Mouse (Mus musculus): ENCODE data around the gene Popdc3.
"Not testable (repeated sequence)": the region's sequence is repeated elsewhere in the genome, so short reads cannot be mapped to it uniquely, and the experiment has no call there.

Gene Popdc3

DNA sequence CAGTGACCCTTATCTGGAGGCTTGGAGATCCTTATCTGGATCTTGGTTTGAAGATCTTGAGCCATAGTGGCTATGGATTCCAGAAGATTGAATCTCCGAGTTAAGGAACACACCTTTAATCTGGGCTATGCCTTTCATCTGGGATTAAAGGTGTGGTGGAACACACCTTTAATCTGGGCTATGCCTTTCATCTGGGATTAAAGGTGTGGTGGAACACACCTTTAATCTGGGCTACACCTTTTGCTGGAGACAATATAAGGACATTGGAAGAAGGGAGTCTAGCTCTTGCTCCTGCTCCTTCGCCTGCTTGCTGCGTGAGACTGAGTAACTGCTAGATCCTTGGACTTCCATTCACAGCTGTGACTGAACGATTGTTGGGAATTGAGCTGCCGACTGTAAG lies at the start of gene Popdc3:
Gene Popdc3 (plus strand): TSS at position 301 of the 400 bp plus-strand sequence.
- not testable (repeated sequence) for ATAC-seq (ENCODE audit: insufficient number of reproducible peaks, low FRiP score, low TSS enrichment)

DNA sequence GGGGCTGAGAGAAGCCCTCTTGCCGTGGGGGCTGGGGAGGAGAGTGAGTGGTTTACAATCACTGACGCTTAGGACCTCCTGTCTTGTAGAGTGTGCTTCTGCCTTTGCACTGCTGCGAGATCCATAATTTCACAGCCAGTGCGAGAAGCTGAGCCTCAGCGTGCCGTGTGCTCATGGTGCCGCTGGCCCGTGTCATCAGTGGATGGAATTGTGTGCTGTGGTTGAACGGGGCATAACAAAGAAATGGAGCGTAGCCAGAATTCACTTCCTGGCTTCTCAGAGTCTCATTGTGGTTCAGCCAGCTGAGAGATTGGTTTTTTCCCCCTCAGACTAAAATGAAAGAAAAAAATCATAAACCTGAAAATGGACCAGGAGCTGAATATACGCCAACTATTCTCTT lies 48.8 kb upstream of the Popdc3 start:
- ATAC-seq (ENCODE audit: insufficient number of reproducible peaks, low FRiP score, low TSS enrichment): no peak

DNA sequence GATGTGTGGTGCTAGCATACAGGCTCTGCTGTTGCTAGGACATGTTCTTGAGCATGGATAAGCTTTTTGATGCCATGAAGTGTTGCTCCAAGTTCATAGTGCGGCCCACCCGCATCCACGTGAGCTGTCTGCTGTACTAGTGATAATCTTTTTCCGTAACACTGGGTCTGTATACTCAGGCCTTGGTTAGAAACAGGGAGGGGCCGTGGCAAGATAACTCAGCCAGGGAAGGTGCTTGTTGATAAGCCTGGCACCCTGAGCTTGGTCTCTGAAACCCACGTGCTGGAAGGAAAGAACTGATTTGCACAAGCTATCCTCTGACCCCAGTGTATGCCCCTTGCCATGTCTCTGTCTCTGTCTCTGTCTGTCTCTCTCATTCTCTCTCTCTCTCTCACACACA lies 47.9 kb upstream of the Popdc3 start:
- ATAC-seq (ENCODE audit: insufficient number of reproducible peaks, low FRiP score, low TSS enrichment): no peak

DNA sequence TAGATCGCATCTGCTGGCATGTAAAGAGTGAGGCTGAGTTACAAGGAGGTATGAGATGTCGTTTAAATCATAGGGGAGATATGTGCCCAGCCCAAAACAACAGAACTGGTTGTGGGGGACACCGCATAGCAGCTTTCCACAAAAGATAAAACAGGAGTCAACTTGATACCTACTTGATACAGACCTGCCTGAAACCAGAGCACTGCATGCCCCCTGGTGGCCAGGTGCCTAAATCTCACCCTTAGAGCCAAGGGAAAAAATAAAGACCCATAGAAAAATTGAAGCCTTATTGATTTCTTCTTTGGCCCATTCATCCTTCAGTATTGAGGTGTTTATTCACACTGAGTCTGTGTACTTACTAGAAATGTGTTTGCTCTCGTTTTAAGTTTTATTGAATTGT lies 45.5 kb upstream of the Popdc3 start:
- no peak for ATAC-seq (ENCODE audit: insufficient number of reproducible peaks, low FRiP score, low TSS enrichment)

DNA sequence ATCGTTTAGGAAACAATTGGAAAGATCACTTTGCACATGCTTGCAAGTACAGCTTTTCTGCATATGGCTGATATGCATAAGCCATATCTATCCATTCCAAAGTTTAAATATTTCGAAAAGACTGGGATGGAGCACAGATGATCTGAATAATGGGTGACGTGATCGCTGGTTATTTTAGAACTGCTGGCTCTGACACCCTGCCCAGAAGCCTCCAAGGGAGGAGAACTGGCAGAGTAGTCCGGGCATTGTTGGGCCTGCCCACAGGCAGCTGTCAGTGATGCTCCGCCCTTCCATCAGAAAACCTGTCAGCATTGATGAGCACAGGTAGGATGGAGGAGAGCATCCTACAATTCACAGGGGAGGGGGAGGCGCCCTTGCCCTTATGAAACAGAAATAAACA lies 41.1 kb upstream of the Popdc3 start:
- no peak for ATAC-seq (ENCODE audit: insufficient number of reproducible peaks, low FRiP score, low TSS enrichment)

DNA sequence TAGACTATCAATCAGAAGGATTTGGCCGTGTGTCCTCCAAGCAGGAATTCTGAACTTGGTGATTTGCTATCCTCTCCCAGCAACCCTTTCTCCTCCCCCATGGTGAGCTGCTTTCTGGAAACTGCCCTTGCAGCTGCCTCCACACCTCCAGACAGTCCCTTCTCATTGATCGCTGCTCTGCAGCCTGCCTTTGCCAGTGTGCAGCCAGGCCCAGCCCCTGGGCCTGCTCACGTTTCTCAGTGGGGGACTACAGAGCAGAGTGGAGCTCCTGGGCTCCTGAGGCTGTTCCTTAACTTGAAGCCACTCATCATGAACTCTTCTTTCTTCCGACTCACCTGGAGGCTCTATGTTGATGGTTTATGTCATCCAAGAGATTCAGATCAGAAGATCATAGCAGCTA lies 38.0 kb upstream of the Popdc3 start:
- ATAC-seq (ENCODE audit: insufficient number of reproducible peaks, low FRiP score, low TSS enrichment): no peak

DNA sequence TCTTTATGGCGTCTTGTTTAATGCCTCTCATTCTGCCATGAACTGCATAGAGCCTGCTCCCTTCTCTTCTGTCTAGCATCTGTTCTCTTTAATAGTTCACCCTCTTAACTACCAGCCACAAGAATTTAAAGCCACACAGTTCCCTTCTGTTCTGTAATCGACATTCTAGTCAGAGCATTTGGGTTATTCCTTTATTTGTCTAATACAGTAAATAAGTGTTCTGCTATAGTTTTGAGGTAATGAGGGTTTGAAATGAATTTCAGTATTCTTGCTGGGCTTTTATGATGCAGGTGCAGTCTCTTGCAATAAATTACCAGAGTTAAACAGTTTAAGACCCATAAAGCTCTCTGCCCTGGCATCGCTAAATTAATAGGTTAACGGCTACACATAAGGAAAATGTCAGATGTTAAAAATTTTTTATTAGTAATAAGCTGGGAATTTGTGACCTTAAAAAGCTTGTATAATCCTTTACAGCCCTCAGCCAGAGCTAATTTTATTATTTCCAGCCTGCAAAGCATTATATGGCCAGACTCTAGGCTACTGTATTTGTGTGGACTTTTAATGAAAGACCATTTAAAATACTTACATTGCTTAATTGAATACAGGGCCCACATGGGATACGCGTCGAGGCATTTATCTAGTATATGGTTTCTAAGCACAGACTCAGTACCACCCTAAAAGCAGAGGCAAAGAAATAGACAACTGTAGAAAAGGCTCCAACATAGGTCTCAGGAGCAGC lies 37.3 kb upstream of the Popdc3 start:
- no peak for ATAC-seq (ENCODE audit: insufficient number of reproducible peaks, low FRiP score, low TSS enrichment)

DNA sequence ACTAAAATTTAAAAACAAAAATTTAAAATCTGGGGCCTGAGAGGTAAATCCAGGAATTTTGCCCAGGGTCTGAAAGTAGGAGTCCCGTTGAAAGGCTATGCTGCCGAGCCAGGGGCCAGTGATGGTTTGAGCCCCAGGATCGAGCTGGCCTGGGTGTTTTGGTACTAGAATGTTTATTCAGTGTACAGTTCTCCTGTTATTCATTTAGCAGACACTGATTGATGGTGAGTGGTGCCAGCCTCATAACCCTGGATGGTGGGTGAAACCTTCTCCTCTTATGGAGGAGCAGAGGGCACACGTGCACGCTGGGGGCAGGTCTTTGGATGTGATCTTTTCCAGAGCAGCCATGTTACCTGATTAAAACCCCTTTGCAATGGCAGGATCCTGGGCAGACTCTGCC lies 35.5 kb upstream of the Popdc3 start:
- ATAC-seq (ENCODE audit: insufficient number of reproducible peaks, low FRiP score, low TSS enrichment): no peak

DNA sequence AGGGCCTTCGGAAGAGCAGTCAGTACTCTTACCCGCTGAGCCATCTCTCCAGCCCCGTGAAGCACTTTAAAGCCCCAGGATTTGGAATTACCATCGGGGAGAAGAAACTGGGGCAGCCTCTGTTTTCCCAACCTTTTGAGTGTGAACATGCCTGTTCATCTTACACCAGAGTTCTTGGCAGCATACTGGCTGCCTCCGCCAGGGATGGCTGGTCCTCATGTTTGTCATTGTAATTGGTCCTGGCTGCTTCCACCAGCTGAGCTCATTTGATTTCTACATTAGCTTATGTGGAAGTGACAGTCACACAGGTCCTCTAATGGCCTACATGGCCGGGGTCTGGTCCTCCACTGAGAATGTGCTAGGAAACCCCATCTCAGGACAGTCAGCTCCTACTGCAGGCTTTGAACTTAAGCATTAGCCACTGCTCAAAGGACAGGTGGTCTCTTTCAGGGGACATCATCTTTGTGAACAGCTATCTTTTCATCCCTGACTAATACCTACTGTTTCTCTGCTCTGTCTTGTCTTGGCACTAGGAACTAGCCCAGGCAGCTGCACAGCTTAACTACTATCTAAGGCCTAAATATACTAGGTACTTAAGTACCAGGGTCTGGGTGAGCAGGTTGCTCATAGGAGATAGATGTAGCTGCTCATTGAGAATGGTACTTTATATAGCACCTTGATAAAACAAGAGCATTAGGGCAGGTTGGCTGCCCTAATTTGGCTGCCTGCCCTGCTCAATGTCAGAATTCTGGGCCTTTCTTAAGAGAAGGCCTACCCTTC lies 33.7 kb upstream of the Popdc3 start:
- no peak for ATAC-seq (ENCODE audit: insufficient number of reproducible peaks, low FRiP score, low TSS enrichment)

DNA sequence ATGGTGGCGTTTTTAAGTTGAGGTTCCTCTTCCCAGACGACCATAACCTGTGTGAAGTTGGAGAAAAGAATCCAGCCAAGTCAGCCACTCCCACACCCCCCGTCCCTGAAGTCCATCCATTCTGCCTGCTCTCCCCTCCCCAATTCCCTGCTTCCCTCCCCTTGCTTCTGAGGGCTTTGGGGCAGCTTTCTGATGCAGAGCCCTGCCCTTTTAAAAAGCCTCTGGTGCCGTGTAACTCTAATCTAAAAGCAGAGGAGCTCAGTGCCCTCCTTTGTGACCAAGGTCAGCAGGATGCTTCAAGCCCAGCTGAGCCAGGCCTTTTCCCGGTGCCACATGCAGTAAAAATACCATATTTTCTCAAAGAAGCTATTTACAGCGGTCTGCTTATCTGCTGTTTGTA lies 31.1 kb upstream of the Popdc3 start:
- ATAC-seq (ENCODE audit: insufficient number of reproducible peaks, low FRiP score, low TSS enrichment): no peak

DNA sequence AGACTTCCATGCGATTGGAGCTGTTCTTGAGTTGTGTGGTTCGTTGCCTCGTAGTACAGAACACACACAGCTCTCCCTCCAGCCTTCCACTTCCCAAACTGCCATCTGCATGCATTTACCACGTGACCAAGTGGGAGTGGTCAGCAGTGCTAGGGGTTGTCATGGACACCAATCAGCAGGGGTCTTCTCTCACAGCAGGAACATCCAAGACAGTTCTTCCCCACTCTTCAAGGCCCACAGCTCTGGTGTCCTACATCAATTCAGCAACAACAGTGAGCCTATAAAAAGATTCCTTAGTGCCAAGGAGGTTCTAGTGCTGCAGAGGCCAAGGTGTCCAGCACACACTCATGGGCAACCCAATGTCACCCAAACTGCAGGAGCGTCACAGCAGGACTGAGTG lies 26.8 kb upstream of the Popdc3 start:
- ATAC-seq (ENCODE audit: insufficient number of reproducible peaks, low FRiP score, low TSS enrichment): no peak

DNA sequence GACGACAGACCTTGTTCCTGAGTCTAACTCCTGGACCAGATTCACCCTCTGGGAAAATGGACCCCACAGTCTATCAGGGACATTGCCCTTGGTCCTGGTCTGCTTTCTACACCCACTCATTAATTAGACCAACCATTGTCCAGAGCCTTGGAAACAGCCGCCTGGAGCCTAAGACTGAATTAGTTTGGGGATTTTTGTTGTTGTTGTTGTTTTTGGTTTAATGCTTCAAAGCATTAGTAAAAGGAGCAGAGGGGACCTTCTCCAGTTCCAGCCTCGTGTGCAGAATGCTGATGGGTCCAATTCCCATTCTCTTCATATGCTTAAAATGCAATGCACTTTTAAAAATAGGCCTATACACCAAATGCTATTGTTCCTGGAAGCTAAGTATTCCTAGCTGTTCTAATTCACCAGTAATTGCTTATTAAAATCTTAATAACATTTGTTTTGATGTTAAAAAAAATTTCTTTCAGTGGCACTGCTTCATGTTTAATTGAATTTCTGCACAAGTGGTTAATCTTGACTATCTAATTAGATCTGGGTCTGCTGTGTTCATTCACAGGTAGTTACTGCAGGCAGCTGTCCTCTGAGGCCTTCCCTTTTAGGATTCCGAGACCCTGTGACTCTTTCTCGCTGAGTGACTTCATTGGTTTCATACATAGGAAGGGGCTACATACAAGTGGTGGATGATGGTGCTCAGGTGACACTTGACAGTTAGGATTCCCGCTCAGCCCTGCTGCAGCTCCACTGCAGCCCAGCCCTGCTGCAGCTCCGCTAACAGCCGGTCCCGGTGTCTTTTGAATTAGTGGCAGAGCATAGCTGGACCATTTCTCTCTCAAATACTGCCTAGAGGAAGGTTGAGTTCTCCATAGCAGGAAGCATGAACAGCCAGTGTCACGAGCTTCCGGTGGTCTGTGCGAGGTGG lies 25.9 kb upstream of the Popdc3 start:
- no peak for ATAC-seq (ENCODE audit: insufficient number of reproducible peaks, low FRiP score, low TSS enrichment)

DNA sequence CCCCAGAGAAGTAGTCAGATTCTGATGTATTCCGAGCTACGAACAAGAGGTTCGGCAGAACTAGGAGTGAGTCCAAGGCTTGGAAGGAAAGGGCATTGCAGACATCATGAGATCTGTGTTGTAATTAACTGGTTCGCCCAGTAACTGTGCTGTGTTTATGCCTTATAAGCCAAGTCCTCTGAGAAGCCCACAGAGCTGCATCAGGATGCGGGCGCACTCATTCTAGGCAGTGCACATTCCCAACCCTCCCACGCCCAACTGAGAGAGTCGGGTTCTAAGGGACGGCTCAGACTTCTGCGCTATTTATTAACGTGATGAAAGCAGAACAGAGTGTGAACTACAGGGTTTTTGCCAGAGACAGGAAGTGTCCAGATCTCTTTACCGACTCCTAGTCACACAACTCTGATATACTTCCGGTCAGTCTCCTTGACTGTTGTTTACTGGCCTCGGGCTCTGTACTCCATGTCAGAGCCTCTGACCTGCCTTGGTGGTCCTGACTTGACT lies 23.3 kb upstream of the Popdc3 start:
- ATAC-seq (ENCODE audit: insufficient number of reproducible peaks, low FRiP score, low TSS enrichment): no peak

DNA sequence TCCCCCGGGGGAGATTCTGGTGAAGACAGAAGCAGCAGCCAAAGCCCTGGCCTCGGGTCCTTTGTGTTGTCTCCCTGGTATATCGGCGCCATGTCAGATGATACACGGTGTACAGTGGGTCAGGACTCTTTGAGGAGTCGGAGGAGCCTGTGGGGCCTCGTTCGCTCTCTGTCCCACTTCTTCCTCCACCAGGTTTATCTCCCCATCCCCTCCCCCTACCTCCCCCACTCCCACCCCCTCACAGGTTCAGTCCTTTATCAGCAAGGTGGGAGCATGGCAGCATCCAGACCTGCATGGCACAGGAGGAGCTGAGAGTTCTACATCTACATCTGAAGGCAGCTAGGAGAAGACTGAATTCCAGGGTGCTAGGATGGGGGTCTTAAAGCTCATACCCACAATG lies 12.0 kb upstream of the Popdc3 start:
- ATAC-seq (ENCODE audit: insufficient number of reproducible peaks, low FRiP score, low TSS enrichment): no peak

DNA sequence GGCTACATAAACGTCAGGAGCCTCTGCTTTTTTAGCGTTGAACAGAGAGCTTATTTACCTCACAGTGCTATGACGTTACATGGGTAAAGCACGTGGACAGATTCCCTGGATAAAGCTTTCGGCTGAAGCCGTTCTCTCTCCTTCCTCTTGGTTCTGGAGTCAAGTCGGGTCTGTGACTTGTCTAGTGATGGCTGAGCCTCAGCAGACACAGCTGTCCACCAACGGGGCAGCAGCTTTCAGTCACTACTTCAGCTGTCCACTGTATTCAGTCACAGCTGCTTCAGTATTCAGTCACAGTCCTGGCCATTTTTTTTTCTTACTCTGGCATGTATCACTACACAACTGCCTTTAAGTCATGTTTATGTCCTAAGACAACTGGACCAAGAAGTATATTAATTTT lies 4.0 kb upstream of the Popdc3 start:
- no peak for ATAC-seq (ENCODE audit: insufficient number of reproducible peaks, low FRiP score, low TSS enrichment)

DNA sequence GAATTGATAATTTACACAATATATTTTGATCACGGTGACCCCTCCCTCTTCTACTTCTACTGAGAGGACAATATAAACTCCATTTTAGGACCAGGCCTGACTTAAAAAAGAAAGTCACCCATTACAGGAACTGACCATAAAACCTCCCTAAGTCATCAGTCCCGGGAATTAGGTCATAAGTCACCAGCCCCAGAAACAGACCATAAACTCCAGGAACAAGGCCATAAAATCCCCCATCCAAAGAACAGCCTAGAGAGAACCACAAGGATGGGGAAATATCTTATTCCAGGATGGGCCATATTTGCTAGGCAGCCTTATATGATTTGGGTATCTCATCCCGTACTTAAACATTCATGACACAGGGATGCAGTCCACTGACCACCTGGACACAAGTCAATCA lies 3.6 kb upstream of the Popdc3 start:
- no peak for ATAC-seq (ENCODE audit: insufficient number of reproducible peaks, low FRiP score, low TSS enrichment)

DNA sequence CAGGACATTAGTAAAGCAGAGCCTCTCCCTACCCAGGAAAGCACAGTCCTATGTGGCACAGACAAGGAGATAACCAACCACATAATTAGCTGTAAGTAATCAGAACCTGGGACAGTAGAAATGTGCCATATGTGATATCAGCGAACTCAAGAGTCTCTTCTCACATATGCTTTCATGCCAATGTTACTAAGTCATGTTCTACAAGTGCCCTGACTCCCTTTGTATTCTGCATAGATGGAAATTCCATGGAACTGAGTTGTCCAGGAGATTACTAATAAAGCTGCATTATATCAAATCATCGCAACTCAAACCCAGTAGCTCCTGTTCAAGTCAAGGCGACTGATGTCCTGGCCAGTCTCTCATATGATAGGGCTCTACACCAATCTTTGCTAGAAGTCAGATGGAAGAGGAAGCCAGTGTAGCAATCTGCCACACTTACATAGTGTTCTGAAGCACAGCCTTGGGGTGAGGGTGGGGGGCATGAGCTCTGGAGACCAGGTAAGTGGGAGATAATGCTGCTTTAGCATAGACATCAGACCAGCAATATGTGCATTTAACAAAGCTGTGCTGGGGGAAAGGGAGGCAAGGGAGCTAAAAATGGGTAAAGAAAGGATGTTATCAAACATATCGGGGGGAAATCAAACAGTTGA lies 2.9 kb downstream of the Popdc3 start:
- ATAC-seq (ENCODE audit: insufficient number of reproducible peaks, low FRiP score, low TSS enrichment): no peak

DNA sequence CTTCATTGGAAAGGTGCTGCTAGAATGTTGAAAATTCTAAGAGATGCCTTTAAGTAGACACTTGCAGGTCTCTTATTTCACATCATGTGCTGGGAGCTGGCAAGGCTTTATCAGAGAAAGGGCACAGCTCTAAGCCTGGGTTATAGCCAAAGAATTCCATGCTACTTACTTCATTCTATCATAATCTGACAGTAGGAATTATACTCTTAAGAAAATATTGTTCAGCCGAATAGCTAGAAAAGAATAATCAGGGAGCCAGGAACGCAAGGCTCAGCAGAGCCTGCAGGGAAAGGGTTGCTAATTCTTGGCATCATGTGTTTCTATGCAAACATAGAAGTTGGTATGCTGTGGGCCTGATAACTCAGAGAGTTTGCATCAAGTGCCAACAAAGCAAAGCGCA lies 3.4 kb downstream of the Popdc3 start:
- no peak for ATAC-seq (ENCODE audit: insufficient number of reproducible peaks, low FRiP score, low TSS enrichment)

DNA sequence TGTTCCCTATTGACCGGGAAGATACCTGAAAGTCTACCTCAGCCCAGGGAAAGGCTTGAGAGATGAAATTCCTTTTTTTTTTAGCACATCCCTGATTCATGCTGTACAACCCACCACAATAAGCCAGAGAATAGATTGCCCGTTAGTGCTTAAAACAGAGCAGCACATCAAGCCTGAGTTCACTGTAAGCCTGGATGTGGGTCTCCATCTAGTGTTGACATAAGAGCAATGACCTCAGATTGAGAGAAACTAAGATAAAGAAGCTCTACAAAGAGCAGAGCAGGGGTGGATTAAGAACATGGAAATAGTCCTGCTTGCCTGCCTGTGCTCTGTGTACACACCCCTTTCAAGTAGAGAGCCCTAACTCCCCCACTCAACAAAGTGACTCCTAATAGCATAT lies 7.6 kb downstream of the Popdc3 start:
- ATAC-seq (ENCODE audit: insufficient number of reproducible peaks, low FRiP score, low TSS enrichment): no peak
